Comparison of ENCODE assay signal across 8 mouse cellular contexts in genomic region chr6:86526032-86526960, GRCm38 (mm10). TPM values are rescaled to one million over a fixed set of nuclear protein-coding genes. Genes with fewer than 3 reads are reported as not detected.
DNase-seq lines count a peak whose midpoint lies in the region; ATAC-seq and TF ChIP-seq lines count a peak whose summit lies in the region.

Pcbp1 (minus strand) TSS chr6:86526321.

- 1% methylated on average over 116 of the region's 120 CpGs for WGBS in cerebellum, adult 2 months
- under 1% methylated on average over 105 of the region's 120 CpGs for WGBS in lung, embryonic 16.5 days

- peak; percentile 95 for DNase-seq in MEL (ENCODE audit: low read depth, low spot score)
- peak; percentile 97 to 98 for DNase-seq in cerebellum, adult 2 months
- DNase-seq in forelimb bud, embryonic 11.5 days (ENCODE audit: low read depth, low spot score): peak; percentile 95
- DNase-seq in layer of hippocampus, adult 9-10 months (ENCODE audit: low spot score): peak; percentile 78
- DNase-seq in ovary, postnatal 10 days (ENCODE audit: low spot score): peak; percentile 97
- peak; percentile 94 to 100 for DNase-seq in thymus, postnatal 10 days (ENCODE audit: low spot score in 2 of 2)

- H3K4me2 ChIP-seq in lung, embryonic 16.5 days (ENCODE audit: low read depth, low read length): peak within 1 kb of the TSS; percentile 89

- peaks cover 40% of the 10 kb centered on the region for H3K79me2 ChIP-seq in MEL (ENCODE audit: control insufficient read depth, insufficient read depth, low read length, poor library complexity)

- peak within 1 kb of the TSS; percentile 88 to 92 for H3K4me3 ChIP-seq in MEL (ENCODE audit: control insufficient read depth in 1 of 2, insufficient read depth in 1 of 2, low read depth in 2 of 2, low read length in 2 of 2)
- peak within 1 kb of the TSS; percentile 98 for H3K4me3 ChIP-seq in cerebellum, adult 2 months (replicated peaks; ENCODE audit: insufficient read depth, low read depth, low read length)
- peak within 1 kb of the TSS; percentile 98 for H3K4me3 ChIP-seq in lung, embryonic 16.5 days (ENCODE audit: low read length)

- peaks cover 9 to 10% of the 10 kb centered on the region in 2 experiments; a peak in 3 of 4 replicates for H3K4me1 ChIP-seq in MEL (ENCODE audit: control insufficient read depth in 1 of 2, insufficient read depth in 2 of 2, low read length in 2 of 2)
- peaks cover 10% of the 10 kb centered on the region for H3K4me1 ChIP-seq in cerebellum, adult 2 months (ENCODE audit: control insufficient read depth, insufficient read depth, low read length)
- H3K4me1 ChIP-seq in lung, embryonic 16.5 days (replicated peaks; ENCODE audit: control insufficient read depth, insufficient read depth, low read length): peaks cover 25% of the 10 kb centered on the region

- no peak; a peak in 2 of 4 replicates for TF ChIP-seq POLR2A in MEL (IDR thresholded peaks at IDR 0.05; ENCODE audit: control insufficient read depth in 1 of 2, insufficient read depth in 1 of 2, low read depth in 1 of 2, low read length in 2 of 2, poor library complexity in 1 of 2)
- peak; percentile 62; the same call in 1 of the 2 replicates for TF ChIP-seq POLR2A in cerebellum, adult 2 months (IDR thresholded peaks at IDR 0.05; ENCODE audit: borderline replicate concordance, insufficient read depth, low read length)

- peak in 1 of 2 experiments; percentile 43; a peak in 2 of 4 replicates for TF ChIP-seq EP300 in MEL (IDR thresholded peaks at IDR 0.05; ENCODE audit: low read depth in 1 of 2, low read length in 2 of 2)

- peak within 1 kb of the TSS; percentile 100 for H3K9ac ChIP-seq in MEL (ENCODE audit: control insufficient read depth, low read depth, low read length, poor library complexity, severe bottlenecking)
- H3K9ac ChIP-seq in lung, embryonic 16.5 days (ENCODE audit: low read length): peak within 1 kb of the TSS; percentile 99

- 0 out of 6 replicates have a peak, but pooled peaks of 1 of the 3 experiments have one; percentile 8 for TF ChIP-seq CTCF in MEL (IDR thresholded peaks at IDR 0.05 in 2 of 3, conservative IDR thresholded peaks at IDR 0.05 in 1 of 3; ENCODE audit: control insufficient read depth in 1 of 3, insufficient read depth in 1 of 3, low read depth in 2 of 3, low read length in 3 of 3, poor library complexity in 1 of 3, severe bottlenecking in 1 of 3)
- no peak for TF ChIP-seq CTCF in cerebellum, adult 2 months (IDR thresholded peaks at IDR 0.05; ENCODE audit: borderline replicate concordance, insufficient read depth, low read depth, low read length)

- peak; percentile 48 to 65; a peak in 3 of 4 replicates for ATAC-seq in hematopoietic stem cell, adult 5-6 weeks (replicated peaks in 1 of 2; ENCODE audit: insufficient read depth in 1 of 2, low FRiP score in 2 of 2, low TSS enrichment in 1 of 2, low read depth in 1 of 2, poor library complexity in 2 of 2, severe bottlenecking in 2 of 2)
- ATAC-seq in lung, embryonic 16.5 days (ENCODE audit: low read depth): peak; percentile 91

- H3K27me3 ChIP-seq in MEL (ENCODE audit: control insufficient read depth in 1 of 2, insufficient read depth in 2 of 2, low read length in 2 of 2): no peaks in the 10 kb centered on the region
- no peaks in the 10 kb centered on the region for H3K27me3 ChIP-seq in cerebellum, adult 2 months (ENCODE audit: control insufficient read depth, insufficient read depth, low read length)
- H3K27me3 ChIP-seq in lung, embryonic 16.5 days (ENCODE audit: control insufficient read depth, insufficient read depth, low read depth, low read length): no peaks in the 10 kb centered on the region

- no peak for TF ChIP-seq RAD21 in MEL (IDR thresholded peaks at IDR 0.05; ENCODE audit: low read depth, low read length)

- H3K36me3 ChIP-seq in MEL (ENCODE audit: control insufficient read depth in 1 of 2, insufficient read depth in 2 of 2, low read length in 2 of 2): peaks cover 6 to 19% of the 10 kb centered on the region in 2 experiments
- H3K36me3 ChIP-seq in lung, embryonic 16.5 days (ENCODE audit: control insufficient read depth, insufficient read depth, low read length): peaks cover 15% of the 10 kb centered on the region

- peak within 1 kb of the TSS; percentile 99 for H3K27ac ChIP-seq in MEL (ENCODE audit: control insufficient read depth, low read depth, low read length)
- H3K27ac ChIP-seq in cerebellum, adult 2 months (ENCODE audit: insufficient read depth, low read length): peak within 1 kb of the TSS; percentile 100
- H3K27ac ChIP-seq in lung, embryonic 16.5 days (ENCODE audit: low read length): peak within 1 kb of the TSS; percentile 100

- H3K9me3 ChIP-seq in MEL (replicated peaks; ENCODE audit: insufficient read depth, low read length): no peaks in the 10 kb centered on the region
- H3K9me3 ChIP-seq in lung, embryonic 16.5 days (ENCODE audit: control insufficient read depth, low read length): no peaks in the 10 kb centered on the region

TF ChIP-seq in MEL, 35 proteins besides CTCF, POLR2A, EP300 and RAD21:
- TF ChIP-seq ETS1 (IDR thresholded peaks at IDR 0.05; ENCODE audit: low read depth, low read length) (peak; percentile 49; the same call in 1 of the 2 replicates), MAZ (IDR thresholded peaks at IDR 0.05; ENCODE audit: low read depth, low read length) (peak; percentile 65), MXI1 (IDR thresholded peaks at IDR 0.05; ENCODE audit: low read depth, low read length) (peak; percentile 79), HCFC1 (IDR thresholded peaks at IDR 0.05; ENCODE audit: low read depth, low read length) (peak; percentile 84), TCF12 (IDR thresholded peaks at IDR 0.05; ENCODE audit: low read depth, low read length) (peak; percentile 29), RCOR1 (IDR thresholded peaks at IDR 0.05; ENCODE audit: low read depth, low read length) (peak; percentile 26; the same call in 1 of the 2 replicates), NRF1 (IDR thresholded peaks at IDR 0.05; ENCODE audit: insufficient read depth, low read depth, low read length, poor library complexity, severe bottlenecking) (peak; percentile 83), TAL1 (IDR thresholded peaks at IDR 0.05; ENCODE audit: low read length) (no peak), CHD2 (IDR thresholded peaks at IDR 0.05; ENCODE audit: low read length) (peak; percentile 66), MAX (IDR thresholded peaks at IDR 0.05; ENCODE audit: low read length) (peak; percentile 92), MYC (IDR thresholded peaks at IDR 0.05; ENCODE audit: low read depth, low read length) (peak; percentile 96), BHLHE40 (IDR thresholded peaks at IDR 0.05; ENCODE audit: borderline replicate concordance, low read depth, low read length) (peak; percentile 82), POLR2AphosphoS2 (IDR thresholded peaks at IDR 0.05; ENCODE audit: low read length) (no peak), MAFK (IDR thresholded peaks at IDR 0.05; ENCODE audit: borderline replicate concordance, low read depth, low read length) (no peak), ELF1 (IDR thresholded peaks at IDR 0.05; ENCODE audit: low read depth, low read length) (peak; percentile 72), NELFE (IDR thresholded peaks at IDR 0.05; ENCODE audit: low read depth, low read length) (peak; percentile 37; the same call in 1 of the 2 replicates), ZC3H11A (IDR thresholded peaks at IDR 0.05; ENCODE audit: low read depth, low read length) (no peak), GABPA (IDR thresholded peaks at IDR 0.05; ENCODE audit: low read depth, low read length) (0 out of 2 replicates have a peak, but pooled peaks have one; percentile 34), E2F4 (IDR thresholded peaks at IDR 0.05; ENCODE audit: borderline replicate concordance, low read depth, low read length) (no peak), KAT2A (conservative IDR thresholded peaks at IDR 0.05; ENCODE audit: low read depth, low read length) (peak; percentile 73), SIN3A (IDR thresholded peaks at IDR 0.05; ENCODE audit: low read length) (peak; percentile 76), UBTF (IDR thresholded peaks at IDR 0.05; ENCODE audit: borderline replicate concordance, insufficient read depth, low read depth, low read length) (no peak), TBP (IDR thresholded peaks at IDR 0.05; ENCODE audit: low read depth, low read length) (peak; percentile 25; the same call in 1 of the 2 replicates), MEF2A (IDR thresholded peaks at IDR 0.05; ENCODE audit: extremely low read depth, insufficient replicate concordance, low read depth, low read length, poor library complexity, severe bottlenecking) (0 out of 2 replicates have a peak, but pooled peaks have one; percentile 10), CHD1 (IDR thresholded peaks at IDR 0.05; ENCODE audit: low read depth, low read length) (no peak; the same call in 1 of the 2 replicates), ZMIZ1 (IDR thresholded peaks at IDR 0.05; ENCODE audit: low read depth, low read length) (peak; percentile 34; the same call in 1 of the 2 replicates), USF1 (IDR thresholded peaks at IDR 0.05; ENCODE audit: low read depth, low read length) (peak; percentile 83), SMC3 (IDR thresholded peaks at IDR 0.05; ENCODE audit: low read depth, low read length) (no peak; the same call in 1 of the 2 replicates), POLR2AphosphoS5 (IDR thresholded peaks at IDR 0.05; ENCODE audit: borderline replicate concordance, low read depth, low read length) (no peak; the same call in 1 of the 2 replicates), ZKSCAN1 (IDR thresholded peaks at IDR 0.05; ENCODE audit: low read depth, low read length) (no peak), JUND (IDR thresholded peaks at IDR 0.05; ENCODE audit: low read depth, low read length) (no peak), USF2 (IDR thresholded peaks at IDR 0.05; ENCODE audit: borderline replicate concordance in 1 of 2, insufficient read depth in 1 of 2, low read depth in 1 of 2, low read length in 2 of 2) (0 out of 4 replicates have a peak, but pooled peaks of 1 of the 2 experiments have one; percentile 25), GATA1 (IDR thresholded peaks at IDR 0.05; ENCODE audit: low read depth, low read length) (no peak), ZNF384 (IDR thresholded peaks at IDR 0.05; ENCODE audit: low read depth, low read length) (peak; percentile 96), MYB (IDR thresholded peaks at IDR 0.05; ENCODE audit: low read depth, low read length) (no peak)

RNA-seq across cellular contexts. Expression of gene Pcbp1, which starts in this region (rescaled TPM):
- total RNA-seq in MEL (2012; rRNA removed): 74.2 and 83.5 TPM in 2 replicates
- polyA plus RNA-seq in MEL (2012; ENCODE audit: insufficient read depth in 1 of 2, insufficient read length in 2 of 2, low read depth in 1 of 2, low replicate concordance in 2 of 2, missing spikeins in 1 of 2): 100 to 1,000 TPM in 1 of 2 experiments, not detected in 1; 385 TPM
- 179 and 186 TPM in 2 replicates for polyA plus RNA-seq in cerebellum, adult 2 months (2012; rRNA removed)
- 84.5 and 121 TPM in 2 replicates for total RNA-seq in hematopoietic stem cell, adult 5-6 weeks (2017)
- polyA plus RNA-seq in lung, embryonic 16.5 days (2015; fragmentation: Nextera tagmentation; extraction: Ambion mirVana): 168 and 192 TPM in 2 replicates

Comparison
In these comparisons a context has a peak if more than half of its experiments do, and no peak if none do; other contexts are left out.
1. Peak in every context shown above with its lines: DNase-seq, ATAC-seq, H3K4me3 ChIP-seq and H3K27ac ChIP-seq.